Mouse (Mus musculus): ENCODE results near the gene Cdc42ep4. TPM values are rescaled to one million over a fixed set of nuclear protein-coding genes. Genes with fewer than 3 reads are reported as not detected.

The Cdc42ep4 gene
- polyA plus RNA-seq, 1 experiment from 2014 or later: 120 TPM

DNA sequence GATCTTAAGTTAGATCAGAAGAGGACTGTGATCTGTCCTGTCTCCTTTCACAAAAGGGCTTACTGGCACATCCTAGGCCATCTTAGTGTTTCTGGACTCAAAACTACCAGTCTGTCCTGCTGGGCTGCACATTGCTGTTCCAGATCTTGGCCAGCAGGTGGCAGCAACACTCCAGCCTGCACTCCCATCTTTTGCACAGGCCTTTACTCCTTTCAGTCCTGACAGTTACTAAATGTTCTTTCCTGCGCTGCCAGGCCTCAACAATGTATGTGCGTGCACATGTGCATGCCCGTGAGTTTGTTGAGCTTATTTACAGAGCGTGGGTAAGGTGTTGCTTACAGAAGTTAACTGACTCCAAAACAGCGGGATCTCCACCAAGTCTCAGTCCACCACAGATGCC, 47.9 kb downstream of the Cdc42ep4 start:
- WGBS: 49% methylated on average over 5 of the region's 5 CpGs
- Histone ChIP-seq H3K9me3 (no peaks in the 10 kb centered on the region), H3K36me3 (peaks cover 32% of the 10 kb centered on the region), H3K4me3 (no peak overlapping the region), H3K27ac (0 out of 2 replicates have a peak overlapping the region, but pooled peaks have one; percentile 5), H3K4me1 (replicated peaks) (peaks cover 12% of the 10 kb centered on the region), H3K27me3 (ENCODE audit: insufficient read depth, poor library complexity, severe bottlenecking) (peaks cover 15% of the 10 kb centered on the region)
- DNase-seq (ENCODE audit: low spot score): peak; percentile 83

DNA sequence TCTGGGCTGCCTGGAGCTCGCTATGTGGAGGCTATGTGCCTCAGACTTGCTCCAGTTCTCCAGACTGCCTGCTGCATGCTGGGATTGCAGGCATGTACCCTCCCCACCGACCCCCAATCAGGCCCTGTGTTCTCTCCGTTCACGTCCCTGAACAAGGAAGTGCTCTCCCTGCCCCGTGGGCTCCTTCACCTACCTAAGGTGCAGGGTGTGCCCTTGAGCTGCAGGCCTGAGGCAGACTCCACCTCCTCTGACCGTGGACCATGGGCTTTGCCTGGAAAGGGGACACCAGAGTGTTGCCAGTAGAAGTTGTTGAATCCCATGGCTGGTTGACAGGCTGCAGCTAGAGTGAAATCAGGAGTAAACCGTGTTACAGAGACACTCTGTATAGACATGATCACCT, 52.0 kb downstream of the Cdc42ep4 start:
- no peak for DNase-seq (ENCODE audit: low spot score)
- Histone ChIP-seq H3K4me1 (replicated peaks) (peaks cover 15% of the 10 kb centered on the region), H3K9me3 (peaks cover 5% of the 10 kb centered on the region; the same call in 1 of the 2 replicates), H3K36me3 (peaks cover 60% of the 10 kb centered on the region), H3K4me3 (no peak overlapping the region), H3K27ac (no peak overlapping the region), H3K27me3 (ENCODE audit: insufficient read depth, poor library complexity, severe bottlenecking) (no peaks in the 10 kb centered on the region)
- WGBS: 88% methylated on average over 7 of the region's 7 CpGs

DNA sequence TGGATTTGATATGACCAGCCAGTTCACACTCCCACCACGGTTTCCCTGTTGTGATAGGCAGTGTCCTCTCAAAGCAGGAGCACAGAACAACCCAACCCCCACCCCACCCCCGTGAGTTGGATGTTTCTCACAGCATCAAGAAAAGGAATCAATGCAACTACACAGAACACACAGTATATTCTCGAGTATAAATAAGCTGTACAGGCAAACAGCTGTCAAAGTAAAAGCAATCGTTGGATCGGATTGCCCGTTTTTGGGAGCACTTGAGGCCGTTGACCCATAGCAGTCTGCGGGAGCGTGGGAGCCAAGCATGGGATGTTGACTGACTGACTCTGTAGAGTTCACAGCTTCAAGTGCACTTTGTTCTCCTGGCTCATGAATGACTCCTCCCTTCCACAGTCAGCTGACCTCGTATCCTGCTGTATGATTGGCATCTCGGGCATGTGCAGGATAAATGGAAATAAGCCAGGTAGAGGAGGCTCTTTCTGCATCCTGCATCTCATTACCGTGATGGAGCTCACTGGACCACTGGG, 53.6 kb downstream of the Cdc42ep4 start:
- peaks cover 5% of the 10 kb centered on the region; the same call in 1 of the 2 replicates for H3K9me3 ChIP-seq
- H3K27me3 ChIP-seq (ENCODE audit: insufficient read depth, poor library complexity, severe bottlenecking): no peaks in the 10 kb centered on the region
- no peak for DNase-seq (ENCODE audit: low spot score)
- no peak overlapping the region for H3K27ac ChIP-seq
- no peak overlapping the region for H3K4me3 ChIP-seq
- H3K4me1 ChIP-seq (replicated peaks): peaks cover 10% of the 10 kb centered on the region
- 87% methylated on average over 12 of the region's 12 CpGs for WGBS
- peaks cover 76% of the 10 kb centered on the region for H3K36me3 ChIP-seq

- H3K9me3 ChIP-seq: peaks cover 5% of the 10 kb centered on the region; the same call in 1 of the 2 replicates
- peaks cover 10% of the 10 kb centered on the region for H3K4me1 ChIP-seq (replicated peaks)
- no peak overlapping the region for H3K27ac ChIP-seq
- peaks cover 81% of the 10 kb centered on the region for H3K36me3 ChIP-seq
- WGBS: 73% methylated on average over 5 of the region's 5 CpGs
- DNase-seq (ENCODE audit: low spot score): no peak
- H3K27me3 ChIP-seq (ENCODE audit: insufficient read depth, poor library complexity, severe bottlenecking): no peaks in the 10 kb centered on the region
- no peak overlapping the region for H3K4me3 ChIP-seq
Observed at GRCm38 (mm10) chr11:113697571-113697970, 54.1 kb downstream of the Cdc42ep4 start.

- WGBS: 71% methylated on average over 3 of the region's 3 CpGs
- peaks cover 5% of the 10 kb centered on the region; the same call in 1 of the 2 replicates for H3K9me3 ChIP-seq
- peaks cover 93% of the 10 kb centered on the region for H3K36me3 ChIP-seq
- no peak for DNase-seq (ENCODE audit: low spot score)
- no peak overlapping the region for H3K27ac ChIP-seq
- H3K4me3 ChIP-seq: no peak overlapping the region
- peaks cover 8% of the 10 kb centered on the region for H3K4me1 ChIP-seq (replicated peaks)
- no peaks in the 10 kb centered on the region for H3K27me3 ChIP-seq (ENCODE audit: insufficient read depth, poor library complexity, severe bottlenecking)
Observed at GRCm38 (mm10) chr11:113691851-113692250, 59.8 kb downstream of the Cdc42ep4 start.

DNA sequence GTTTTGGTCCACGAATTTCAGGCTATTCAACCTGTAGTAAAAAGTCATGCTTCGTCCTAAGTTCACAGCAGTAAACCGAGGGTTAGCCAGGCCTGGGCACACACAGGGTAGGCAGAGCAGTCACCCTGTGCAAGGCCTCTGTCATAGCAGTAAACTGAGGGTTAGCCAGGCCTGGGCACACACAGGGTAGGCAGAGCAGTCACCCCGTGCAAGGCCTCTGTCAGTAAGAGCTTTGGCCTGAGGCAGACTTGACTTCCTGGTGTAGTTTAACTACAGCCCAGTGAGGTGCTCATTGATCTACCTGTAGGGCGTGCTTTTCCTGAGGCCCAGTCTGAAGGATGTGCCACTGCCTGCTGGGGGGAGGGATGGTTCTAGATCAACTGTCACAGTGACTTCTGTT, 60.4 kb downstream of the Cdc42ep4 start:
- no peak for DNase-seq (ENCODE audit: low spot score)
- 94% methylated on average over 5 of the region's 5 CpGs for WGBS
- Histone ChIP-seq H3K27ac (no peak overlapping the region), H3K4me3 (no peak overlapping the region), H3K36me3 (peaks cover 87% of the 10 kb centered on the region), H3K4me1 (replicated peaks) (peaks cover 13% of the 10 kb centered on the region), H3K9me3 (peaks cover 5% of the 10 kb centered on the region; the same call in 1 of the 2 replicates), H3K27me3 (ENCODE audit: insufficient read depth, poor library complexity, severe bottlenecking) (no peaks in the 10 kb centered on the region)

- DNase-seq (ENCODE audit: low spot score): no peak
- Histone ChIP-seq H3K27me3 (ENCODE audit: insufficient read depth, poor library complexity, severe bottlenecking) (no peaks in the 10 kb centered on the region), H3K9me3 (peaks cover 1% of the 10 kb centered on the region; the same call in 1 of the 2 replicates), H3K4me3 (no peak overlapping the region), H3K4me1 (replicated peaks) (peaks cover 19% of the 10 kb centered on the region), H3K36me3 (peaks cover 79% of the 10 kb centered on the region), H3K27ac (no peak overlapping the region)
- WGBS: 94% methylated on average over 12 of the region's 12 CpGs
Observed at GRCm38 (mm10) chr11:113690506-113690905, 61.2 kb downstream of the Cdc42ep4 start.

- peak; percentile 39 for DNase-seq (ENCODE audit: low spot score)
- no peaks in the 10 kb centered on the region for H3K9me3 ChIP-seq
- 46% methylated on average over 2 of the region's 2 CpGs for WGBS
- H3K4me1 ChIP-seq (replicated peaks): peaks cover 47% of the 10 kb centered on the region
- H3K36me3 ChIP-seq: peaks cover 44% of the 10 kb centered on the region
- H3K27ac ChIP-seq: peak overlapping the region; percentile 77
- H3K4me3 ChIP-seq: peak overlapping the region; percentile 16
- no peaks in the 10 kb centered on the region for H3K27me3 ChIP-seq (ENCODE audit: insufficient read depth, poor library complexity, severe bottlenecking)
Observed at GRCm38 (mm10) chr11:113687031-113687430, 64.7 kb downstream of the Cdc42ep4 start.

DNA sequence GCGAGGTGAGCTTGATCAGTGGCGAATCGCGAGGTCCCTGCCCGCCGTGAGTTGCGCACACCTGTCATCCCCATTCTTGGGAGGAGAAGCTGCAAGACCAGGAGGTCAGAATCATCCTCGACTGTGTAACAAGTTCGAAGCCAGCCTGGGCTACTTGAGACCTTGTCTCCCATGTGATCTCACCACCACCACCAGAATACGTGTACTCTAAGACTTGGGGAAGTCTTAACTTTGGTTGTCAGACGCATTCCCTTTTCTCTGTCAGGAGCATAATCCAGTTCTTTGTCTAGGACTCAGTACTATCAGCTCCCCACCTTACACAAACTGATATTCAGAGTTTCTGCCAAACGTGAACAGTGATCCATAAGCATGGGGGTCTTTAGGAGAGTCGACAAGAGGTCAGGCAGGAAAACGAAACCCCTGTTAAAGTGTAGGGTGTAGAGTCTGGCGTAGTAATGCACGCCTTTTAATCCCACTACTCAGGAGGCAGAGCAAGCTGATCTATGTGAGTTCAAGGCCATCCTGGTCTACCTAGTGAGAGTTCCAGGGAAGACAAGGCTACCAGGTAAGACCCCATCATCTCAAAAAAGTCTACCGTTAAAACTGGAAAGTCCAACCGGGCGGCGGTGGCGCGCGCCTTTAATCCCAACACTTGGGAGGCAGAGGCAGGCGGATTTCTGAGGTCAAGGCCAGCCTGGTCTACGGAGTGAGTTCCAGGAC, 66.8 kb downstream of the Cdc42ep4 start:
- H3K27me3 ChIP-seq (ENCODE audit: insufficient read depth, poor library complexity, severe bottlenecking): no peaks in the 10 kb centered on the region
- peak overlapping the region; percentile 93 for H3K4me3 ChIP-seq
- no peaks in the 10 kb centered on the region for H3K9me3 ChIP-seq
- WGBS: 43% methylated on average over 25 of the region's 25 CpGs
- H3K36me3 ChIP-seq: peaks cover 23% of the 10 kb centered on the region
- peak overlapping the region; percentile 92 for H3K27ac ChIP-seq
- DNase-seq (ENCODE audit: low spot score): no peak
- peaks cover 59% of the 10 kb centered on the region for H3K4me1 ChIP-seq (replicated peaks)

GRCm38 (mm10) chr11:113683957-113684706, 67.5 kb downstream of the Cdc42ep4 start, which contains the start of the genes Fam104a and D11Wsu47e:
Gene Fam104a (minus strand): TSS chr11:113684155.
Gene D11Wsu47e (plus strand): TSS chr11:113684412.
- peaks cover 60% of the 10 kb centered on the region for H3K4me1 ChIP-seq (replicated peaks)
- DNase-seq (ENCODE audit: low spot score): peak; percentile 96
- H3K36me3 ChIP-seq: peaks cover 15% of the 10 kb centered on the region
- H3K9me3 ChIP-seq: no peaks in the 10 kb centered on the region
- peak within 1 kb of the TSS; percentile 93 for H3K4me3 ChIP-seq
- WGBS: under 1% methylated on average over 73 of the region's 73 CpGs
- H3K27ac ChIP-seq: peak within 1 kb of the TSS; percentile 92
- H3K27me3 ChIP-seq (ENCODE audit: insufficient read depth, poor library complexity, severe bottlenecking): no peaks in the 10 kb centered on the region

- H3K27me3 ChIP-seq (ENCODE audit: insufficient read depth, poor library complexity, severe bottlenecking): no peaks in the 10 kb centered on the region
- peaks cover 10% of the 10 kb centered on the region for H3K36me3 ChIP-seq
- H3K9me3 ChIP-seq: no peaks in the 10 kb centered on the region
- H3K4me1 ChIP-seq (replicated peaks): peaks cover 62% of the 10 kb centered on the region
- peak overlapping the region; percentile 93 for H3K4me3 ChIP-seq
- H3K27ac ChIP-seq: peak overlapping the region; percentile 92
- no peak for DNase-seq (ENCODE audit: low spot score)
- under 1% methylated on average over 29 of the region's 38 CpGs for WGBS
Observed at GRCm38 (mm10) chr11:113683627-113683956, 68.1 kb downstream of the Cdc42ep4 start.

- WGBS: 5% methylated on average over 38 of the region's 38 CpGs
- Histone ChIP-seq H3K27ac (peak overlapping the region; percentile 92), H3K36me3 (peaks cover 5% of the 10 kb centered on the region), H3K4me1 (replicated peaks) (peaks cover 66% of the 10 kb centered on the region), H3K27me3 (ENCODE audit: insufficient read depth, poor library complexity, severe bottlenecking) (no peaks in the 10 kb centered on the region), H3K9me3 (no peaks in the 10 kb centered on the region), H3K4me3 (peak overlapping the region; percentile 93)
- peak; percentile 73 for DNase-seq (ENCODE audit: low spot score)
Observed at GRCm38 (mm10) chr11:113682897-113683626, 68.6 kb downstream of the Cdc42ep4 start.

All from hindbrain, embryonic 10.5 days (tissue).